ENCODE assay signal across 14 mouse cellular contexts in genomic region chr5:99287647-99288185, GRCm38 (mm10).
"Had no signal": no experiment of that assay in that cellular context is flagged by ENCODE, and none has a peak within 500 bp of the region (broad histone marks: within the 10 kb centered on the region; RNA-seq: fewer than 3 reads in every experiment).

No protein-coding gene starts in this region.

- H3K27me3 ChIP-seq: intestine, embryonic 15.5 days; limb, embryonic 12.5 days; lung, embryonic 15.5 days; midbrain, embryonic 13.5 days had no signal

- H3K27ac ChIP-seq: intestine, embryonic 15.5 days; layer of hippocampus, adult 2 months; limb, embryonic 12.5 days; liver, embryonic 14.5 days; lung, embryonic 15.5 days; midbrain, embryonic 13.5 days had no signal

- DNase-seq: kidney, adult 18-20 months; kidney, postnatal 10 days; kidney, postnatal 4 days; liver; right cerebral cortex, postnatal 4 days; spleen, adult 18-20 months; thymus, adult 2 months; thymus, postnatal 25 days had no signal

- H3K4me2 ChIP-seq: intestine, embryonic 15.5 days; limb, embryonic 12.5 days; lung, embryonic 15.5 days; midbrain, embryonic 13.5 days had no signal

- H3K4me1 ChIP-seq: intestine, embryonic 15.5 days; limb, embryonic 12.5 days; midbrain, embryonic 13.5 days had no signal

- H3K9me3 ChIP-seq: intestine, embryonic 15.5 days; limb, embryonic 12.5 days; lung, embryonic 15.5 days; midbrain, embryonic 13.5 days had no signal

- H3K36me3 ChIP-seq: intestine, embryonic 15.5 days; limb, embryonic 12.5 days; lung, embryonic 15.5 days; midbrain, embryonic 13.5 days had no signal

- H3K4me3 ChIP-seq: intestine, embryonic 15.5 days; layer of hippocampus, adult 2 months; limb, embryonic 12.5 days; lung, embryonic 15.5 days; midbrain, embryonic 13.5 days had no signal

- ATAC-seq: intestine, embryonic 15.5 days; midbrain, embryonic 13.5 days had no signal

- H3K9ac ChIP-seq: intestine, embryonic 15.5 days; limb, embryonic 12.5 days; liver, embryonic 14.5 days; lung, embryonic 15.5 days; midbrain, embryonic 13.5 days had no signal
